Mouse (Mus musculus) CD4-positive helper T cell, adult 2 months (primary cell): Measurements from ENCODE around the gene Atp5l.

ENCODE experiments used
- DNase-seq: peaks from one replicate; pipeline ENCODE4 v3.0.0-alpha.2; 2012; ENCODE audit warnings: low read depth, missing footprints, low spot score

Gene Atp5l

DNA sequence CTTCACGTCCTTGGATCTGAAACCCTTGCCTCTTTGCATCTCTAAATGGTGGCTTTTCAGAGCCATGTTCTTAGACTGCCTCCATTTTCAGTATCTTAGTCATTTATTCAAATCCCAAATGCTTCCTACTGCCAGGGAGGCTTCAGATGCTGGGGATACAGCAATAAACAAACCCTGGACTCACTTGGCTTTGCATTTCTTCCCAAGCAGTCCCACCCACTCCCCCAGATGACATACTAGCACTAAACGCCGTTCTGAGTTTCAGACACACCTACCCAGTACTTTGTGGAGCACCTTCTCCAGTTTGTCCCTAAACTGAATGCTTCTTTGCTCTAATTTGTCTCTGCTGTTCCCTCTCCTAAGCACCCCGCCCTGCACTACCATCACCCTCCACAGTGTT lies 23.5 kb downstream of the Atp5l start:
- no peak for DNase-seq

DNA sequence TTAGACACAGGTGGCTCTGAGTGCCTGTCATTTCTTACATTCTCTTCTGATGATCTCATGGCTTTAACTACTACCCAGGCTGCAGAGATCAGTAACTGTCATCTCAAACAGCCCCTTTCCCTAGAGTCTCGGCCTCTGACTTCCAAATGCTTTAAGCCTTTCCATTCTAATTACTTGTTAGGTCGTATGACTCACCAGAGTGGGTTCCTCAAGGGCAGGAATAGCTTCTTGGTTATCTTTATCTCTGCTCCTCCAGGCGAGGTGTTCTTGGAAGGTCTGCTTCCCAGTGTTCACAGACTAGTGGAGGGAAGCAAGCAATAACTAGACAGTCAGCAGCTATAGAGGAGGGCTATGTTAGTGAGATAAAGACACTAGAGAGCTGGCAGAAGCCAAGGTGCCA lies 27.9 kb downstream of the Atp5l start:
- no peak for DNase-seq

DNA sequence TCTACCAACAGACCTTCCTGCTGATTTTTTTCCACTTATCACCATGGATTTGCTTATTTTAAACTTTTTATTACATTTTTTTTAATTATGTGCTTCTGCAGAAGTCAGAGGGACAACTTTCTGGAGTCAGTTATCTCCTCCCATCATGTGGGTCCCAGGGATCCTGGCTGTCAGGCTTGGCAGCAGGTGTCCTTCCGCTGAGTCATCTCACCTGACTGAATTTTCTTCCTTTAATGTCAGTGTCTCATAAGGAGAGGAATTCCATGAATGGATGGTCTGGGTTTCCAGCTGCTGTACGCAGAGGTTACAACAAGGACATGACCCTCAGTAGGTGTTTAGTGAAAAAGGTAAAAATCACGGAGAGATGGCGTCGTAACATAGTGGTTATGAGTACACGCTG lies 29.3 kb downstream of the Atp5l start:
- DNase-seq, result no peak

DNA sequence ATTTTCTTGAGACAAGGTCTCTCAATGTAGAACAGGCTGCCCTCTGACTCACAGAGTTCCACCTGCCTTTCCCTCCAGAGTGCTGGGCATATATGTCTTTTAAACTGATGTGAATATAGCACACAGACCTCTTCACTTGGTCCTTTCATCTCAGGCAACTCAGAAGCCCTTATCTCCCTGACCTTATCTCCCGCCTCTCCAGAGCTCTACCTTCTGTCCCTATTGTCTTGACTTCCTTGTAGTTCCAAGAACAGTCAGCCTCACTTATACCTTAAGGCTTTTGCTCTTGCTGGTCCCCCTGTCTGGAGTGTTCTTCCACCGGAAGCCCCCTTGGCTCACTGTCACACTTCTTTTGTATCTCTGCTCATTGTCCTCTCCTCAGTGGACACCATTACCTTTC lies 30.4 kb downstream of the Atp5l start:
- no peak for DNase-seq

DNA sequence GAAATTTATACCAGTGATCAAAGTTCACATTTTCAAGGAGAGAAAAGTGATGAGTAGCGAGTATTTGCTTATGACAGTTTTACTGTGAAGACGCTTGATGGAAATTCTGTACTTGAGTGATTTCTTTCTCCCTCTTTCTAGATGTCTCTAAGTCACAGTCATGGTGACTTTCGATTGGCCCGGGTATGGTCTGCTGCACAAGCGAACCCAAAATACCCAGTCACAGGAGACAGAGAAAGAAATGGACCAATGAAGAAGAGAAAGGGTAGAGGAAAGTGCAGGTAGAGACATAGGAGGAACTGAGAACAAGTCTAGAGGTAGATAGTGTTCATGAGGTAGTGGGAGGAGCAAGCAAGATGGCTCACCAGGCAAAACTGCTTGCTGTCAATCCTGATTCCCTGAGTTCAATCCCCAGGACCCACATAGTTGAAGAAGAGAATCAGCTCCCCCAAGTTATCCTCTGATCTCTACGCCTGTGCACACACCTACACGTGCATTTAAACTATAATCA lies 32.4 kb downstream of the Atp5l start:
- no peak for DNase-seq

DNA sequence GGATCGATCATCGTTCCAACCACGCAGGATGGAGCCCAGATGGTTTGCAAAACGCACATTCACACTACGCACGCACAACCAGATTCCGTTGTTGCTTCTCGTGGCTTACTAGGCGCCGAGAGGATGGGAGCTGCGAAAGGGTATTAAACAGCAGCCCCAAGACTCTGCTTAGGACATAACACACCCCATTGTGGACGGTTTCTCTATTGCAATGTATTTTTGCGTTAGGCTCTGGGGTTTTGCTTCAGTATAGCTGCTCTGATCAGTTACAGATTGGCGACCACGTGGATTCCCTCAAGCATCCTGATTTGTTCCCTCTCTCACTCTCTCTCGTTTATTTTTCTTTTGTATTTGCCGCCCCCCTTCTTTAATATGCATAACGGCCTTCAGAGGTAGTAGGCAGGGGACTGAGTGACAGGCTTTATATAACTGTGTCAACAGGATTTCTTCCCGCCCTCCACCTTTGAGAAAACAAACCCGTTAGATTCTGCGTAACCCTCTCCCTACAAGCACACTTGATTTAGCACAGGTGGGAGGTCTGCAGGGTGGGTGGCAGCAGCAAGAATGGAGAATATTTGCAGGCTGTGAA lies 37.5 kb downstream of the Atp5l start:
- peak; percentile 54 for DNase-seq

DNA sequence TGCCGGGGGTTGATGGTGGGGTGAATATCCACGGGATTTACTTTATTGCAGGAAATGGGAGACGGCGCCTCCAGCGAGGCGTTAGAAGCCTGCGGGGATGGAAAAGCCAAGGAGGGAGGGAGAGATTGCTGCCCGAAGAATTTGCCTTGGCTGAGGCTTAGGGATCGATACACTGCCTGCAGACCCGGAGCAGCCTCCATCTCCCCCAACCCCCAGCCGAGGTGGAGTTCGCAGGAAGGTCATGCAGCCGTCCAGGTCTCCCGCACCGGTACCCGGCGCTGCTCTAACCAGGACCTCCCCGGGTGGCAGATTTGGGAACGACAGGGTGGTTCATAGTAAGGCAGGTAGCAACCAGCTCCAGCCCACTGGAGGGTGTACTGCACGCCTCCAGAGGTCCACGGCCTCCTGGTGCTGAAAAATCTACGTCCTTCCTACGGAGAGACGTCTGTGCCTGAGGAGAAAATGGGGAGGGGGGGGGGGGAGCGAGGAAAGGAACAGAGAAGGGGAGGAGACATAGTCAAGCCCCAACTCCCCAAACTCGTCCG lies 38.0 kb downstream of the Atp5l start:
- DNase-seq, result peak; percentile 73

DNA sequence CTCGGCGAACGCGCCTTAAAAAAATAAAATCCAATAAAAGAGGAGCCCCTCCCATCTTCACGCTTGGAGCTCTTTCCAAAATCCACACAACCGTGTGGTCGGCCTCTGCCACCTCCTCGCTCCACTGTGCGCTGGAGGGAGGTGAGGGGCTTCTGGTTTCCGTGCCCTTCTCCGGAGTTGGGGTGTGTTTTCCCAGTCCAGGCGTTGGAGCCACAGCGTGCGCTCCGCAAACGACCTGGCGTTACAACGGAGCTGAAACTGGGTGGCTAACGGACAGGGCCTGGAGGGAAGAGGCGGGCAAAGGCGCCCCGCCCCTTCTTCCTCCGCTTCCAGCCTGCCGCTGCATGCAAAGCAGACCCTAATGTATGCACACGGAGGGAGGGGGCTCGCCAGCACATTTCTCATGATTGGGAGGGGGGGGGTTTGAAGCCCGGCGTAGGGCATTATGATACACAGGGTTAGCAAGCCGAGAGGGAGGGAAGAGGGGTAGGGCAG lies 38.6 kb downstream of the Atp5l start:
- DNase-seq, result peak; percentile 78

DNA sequence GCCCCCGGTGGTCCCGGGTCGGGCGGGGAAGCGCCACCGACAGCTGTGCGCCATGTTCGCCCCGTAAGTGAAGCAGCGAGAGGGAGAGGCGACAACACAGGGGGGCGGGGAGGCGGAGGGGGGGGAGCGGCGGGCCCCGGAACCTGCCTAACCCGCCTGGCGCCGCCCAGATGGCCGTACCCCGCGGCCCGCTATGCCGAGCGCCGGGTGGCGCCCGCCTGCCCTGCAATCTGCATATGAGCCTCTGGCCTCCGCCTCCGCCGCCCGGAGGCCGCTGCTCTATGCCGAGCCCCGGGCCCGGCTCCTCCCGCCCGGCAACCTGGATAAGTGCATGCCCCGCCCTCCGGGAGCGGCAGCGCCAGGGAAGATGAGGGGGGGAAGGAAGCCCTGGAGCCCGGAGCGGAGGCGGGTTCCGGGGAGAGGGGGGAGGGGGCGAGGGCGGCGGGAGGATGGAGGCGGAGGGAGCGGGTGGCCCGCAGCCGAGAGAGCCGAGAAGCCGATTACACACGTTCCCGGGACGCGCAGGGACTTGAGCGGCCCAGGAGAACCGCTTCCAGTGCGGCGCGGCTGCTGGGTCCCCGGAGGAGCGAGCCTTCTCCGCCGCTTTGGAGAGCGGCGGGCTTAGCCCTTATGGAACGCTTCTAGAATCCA lies 39.2 kb downstream of the Atp5l start, which contains the start of gene Kmt2a:
Gene Kmt2a, minus strand, starts transcription at position 76 of the 651 bp plus-strand sequence.
- peak; percentile 98 for DNase-seq

DNA sequence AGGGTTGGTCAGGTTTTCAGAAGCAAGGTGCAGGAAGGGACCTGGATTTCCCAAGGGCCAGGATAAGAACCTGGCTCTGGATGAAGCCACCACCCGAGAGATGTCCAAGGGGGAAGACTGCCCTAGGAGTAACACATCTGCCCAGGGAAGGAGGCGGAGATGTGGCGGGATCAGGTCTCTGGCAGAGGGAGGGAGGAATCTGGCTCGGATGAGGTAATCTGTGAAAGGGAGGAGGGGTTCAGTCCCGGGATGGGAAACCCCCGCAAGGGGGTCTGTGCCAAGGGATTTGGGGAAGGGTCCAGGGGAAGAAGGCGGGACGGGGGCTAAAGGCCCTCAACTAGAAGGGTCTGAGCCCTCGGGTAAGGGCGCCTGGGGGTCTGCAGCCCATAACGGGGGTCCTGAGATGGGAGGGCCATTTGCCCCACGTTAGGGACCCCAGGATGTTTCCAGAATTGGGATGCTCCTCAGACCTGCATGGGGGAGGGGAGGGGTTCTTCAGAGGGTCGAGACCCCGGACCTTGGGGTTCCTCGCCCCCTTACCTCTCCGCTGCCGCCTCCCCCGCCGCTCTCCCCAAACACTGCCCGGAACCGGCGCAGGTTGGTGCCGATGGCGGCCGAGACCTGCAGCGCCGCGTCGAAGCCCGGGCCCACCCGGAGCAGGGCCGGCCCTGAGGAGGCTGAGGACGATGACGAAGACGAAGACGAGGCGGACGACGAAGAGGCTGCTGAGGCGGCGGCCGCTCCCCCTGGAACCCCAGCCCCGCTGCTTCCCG lies 40.0 kb downstream of the Atp5l start:
- DNase-seq, result peak; percentile 69

DNA sequence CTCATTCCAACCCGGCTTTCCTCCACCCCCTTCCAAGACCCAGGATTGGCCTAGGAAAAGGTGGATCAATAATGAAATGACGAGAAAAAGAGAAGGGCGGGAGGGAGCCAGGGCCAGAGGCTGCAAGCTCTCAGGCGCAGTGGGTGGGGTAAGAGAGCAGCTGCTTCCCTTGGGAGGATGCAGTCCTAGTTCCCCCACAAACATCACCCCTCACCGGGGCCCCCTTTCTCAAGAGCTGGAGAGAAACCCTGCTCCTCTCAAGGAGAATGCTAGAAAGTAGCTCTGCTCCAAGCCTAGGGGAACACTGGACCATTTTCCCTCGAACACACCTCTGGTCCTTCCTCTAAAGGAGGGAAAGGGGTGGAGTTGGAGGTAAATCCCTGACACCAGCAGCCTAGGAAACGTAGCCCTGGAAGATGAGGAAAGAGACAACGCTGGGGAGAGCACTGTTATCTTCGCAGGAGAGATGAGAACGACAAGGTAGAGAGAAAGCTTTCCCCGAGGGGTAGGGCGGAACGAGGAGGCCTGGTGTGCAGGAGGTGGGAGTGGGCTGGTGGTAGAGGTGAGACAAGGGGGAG lies 40.8 kb downstream of the Atp5l start:
- peak; percentile 39 for DNase-seq

DNA sequence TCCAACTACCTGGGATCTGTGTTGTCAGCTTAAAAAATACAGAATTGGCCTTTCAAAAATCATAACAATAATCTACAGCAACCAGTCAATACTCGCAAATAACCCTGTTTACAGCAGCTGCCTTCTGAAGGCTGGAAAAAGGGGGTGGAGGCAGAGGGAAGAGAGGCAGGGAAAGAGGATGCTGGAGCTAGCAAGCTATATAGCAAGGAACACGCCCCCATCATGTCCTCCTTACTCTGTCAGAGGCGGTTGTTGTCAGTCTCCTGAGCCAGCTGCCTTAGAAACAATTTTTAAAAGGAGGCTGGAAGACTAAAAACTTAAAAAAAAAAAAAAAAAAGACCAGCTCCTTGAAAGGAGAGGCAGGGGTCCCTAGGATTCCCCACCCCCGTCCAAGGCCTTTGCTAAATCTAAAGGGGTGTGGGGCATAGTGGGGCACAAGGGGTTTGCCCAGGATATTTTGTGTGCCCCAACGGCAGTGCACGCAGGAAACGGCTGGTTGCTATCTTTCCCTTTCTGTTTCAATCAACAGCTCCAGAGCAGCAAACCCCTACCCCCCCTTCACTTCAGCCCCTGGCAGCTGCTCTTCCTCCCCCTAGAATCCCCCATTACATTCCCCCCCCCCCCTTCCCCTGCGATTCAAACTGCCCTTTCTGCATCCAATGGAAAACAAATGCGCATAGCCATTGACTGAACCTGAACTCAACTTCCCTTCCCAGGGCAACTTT lies 41.6 kb downstream of the Atp5l start:
- peak; percentile 74 for DNase-seq

DNA sequence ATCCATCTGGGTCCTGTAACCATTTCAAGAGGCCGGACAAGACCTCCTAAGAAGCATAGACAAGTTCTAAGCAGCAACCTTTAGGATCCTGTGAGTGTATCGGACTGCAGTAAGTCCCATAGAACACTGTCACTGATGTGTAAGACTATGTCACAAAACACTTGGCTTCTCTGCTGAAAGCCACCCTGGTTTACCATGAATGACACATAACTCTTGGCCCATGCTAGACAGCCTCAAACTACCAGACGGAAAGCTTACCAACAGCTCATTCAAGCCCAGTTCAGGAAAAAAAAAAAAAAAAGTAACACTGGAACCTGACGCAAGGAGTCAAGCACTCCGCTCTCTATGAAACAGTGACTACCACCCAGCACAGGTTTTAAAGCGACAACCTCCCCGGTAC lies 42.9 kb downstream of the Atp5l start:
- DNase-seq, result no peak

DNA sequence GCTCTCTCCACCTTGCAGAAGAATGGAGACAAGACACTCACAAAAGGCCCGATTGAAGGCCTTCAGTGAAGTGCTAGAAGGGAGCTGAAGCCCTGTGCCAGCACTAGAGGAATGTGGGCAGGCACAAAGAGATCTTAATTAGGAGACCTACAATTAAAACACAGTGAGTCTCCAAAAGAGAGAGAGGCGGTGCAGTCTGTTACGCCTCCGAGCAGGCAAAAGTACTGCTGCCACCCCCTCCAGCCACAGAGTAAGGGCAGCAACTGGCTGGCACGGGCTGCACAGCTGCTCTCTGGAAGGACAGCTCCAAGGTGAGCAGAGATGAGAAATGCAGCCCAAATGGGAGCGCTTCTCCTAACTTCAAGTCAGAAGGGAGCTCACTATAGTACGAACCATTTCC lies 45.1 kb downstream of the Atp5l start:
- no peak for DNase-seq

DNA sequence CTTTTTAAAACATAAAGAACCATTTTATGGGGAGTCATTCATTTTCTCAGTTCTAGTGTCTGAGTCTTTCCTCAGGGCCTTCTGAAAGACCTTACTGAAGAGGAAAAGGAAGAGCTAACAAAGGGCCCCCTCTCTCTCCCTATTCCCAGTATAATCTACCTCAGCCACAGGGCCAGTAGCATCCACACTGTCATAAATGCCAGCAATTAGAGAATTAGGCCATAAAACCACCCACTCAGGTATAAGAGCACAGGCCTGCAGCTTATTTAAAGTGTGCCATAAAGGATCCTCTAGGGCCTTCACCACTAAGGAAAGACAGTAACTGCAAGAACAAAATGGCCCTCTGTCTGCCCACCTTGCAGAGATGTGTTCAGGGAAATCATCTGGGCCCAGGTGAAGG lies 46.3 kb downstream of the Atp5l start:
- no peak for DNase-seq

DNA sequence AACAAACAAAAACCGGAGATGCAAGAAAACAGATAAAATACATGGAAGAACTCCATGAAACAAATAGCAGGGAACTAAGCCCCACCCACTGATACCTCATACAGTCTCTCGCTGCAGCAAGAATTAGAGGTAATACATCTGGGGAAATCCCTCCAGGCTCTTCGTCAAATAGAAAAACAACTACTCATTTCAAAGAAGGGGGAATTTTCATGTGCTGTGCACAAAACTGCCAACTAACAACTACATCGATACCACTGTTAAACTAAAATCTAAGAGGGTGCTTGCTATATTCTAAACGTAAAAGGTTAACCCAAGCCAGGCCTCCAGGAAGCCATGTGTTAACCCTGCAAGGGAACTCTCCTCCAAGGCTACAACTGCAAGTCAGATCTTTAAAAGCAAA lies 46.9 kb downstream of the Atp5l start:
- peak; percentile 67 for DNase-seq

DNA sequence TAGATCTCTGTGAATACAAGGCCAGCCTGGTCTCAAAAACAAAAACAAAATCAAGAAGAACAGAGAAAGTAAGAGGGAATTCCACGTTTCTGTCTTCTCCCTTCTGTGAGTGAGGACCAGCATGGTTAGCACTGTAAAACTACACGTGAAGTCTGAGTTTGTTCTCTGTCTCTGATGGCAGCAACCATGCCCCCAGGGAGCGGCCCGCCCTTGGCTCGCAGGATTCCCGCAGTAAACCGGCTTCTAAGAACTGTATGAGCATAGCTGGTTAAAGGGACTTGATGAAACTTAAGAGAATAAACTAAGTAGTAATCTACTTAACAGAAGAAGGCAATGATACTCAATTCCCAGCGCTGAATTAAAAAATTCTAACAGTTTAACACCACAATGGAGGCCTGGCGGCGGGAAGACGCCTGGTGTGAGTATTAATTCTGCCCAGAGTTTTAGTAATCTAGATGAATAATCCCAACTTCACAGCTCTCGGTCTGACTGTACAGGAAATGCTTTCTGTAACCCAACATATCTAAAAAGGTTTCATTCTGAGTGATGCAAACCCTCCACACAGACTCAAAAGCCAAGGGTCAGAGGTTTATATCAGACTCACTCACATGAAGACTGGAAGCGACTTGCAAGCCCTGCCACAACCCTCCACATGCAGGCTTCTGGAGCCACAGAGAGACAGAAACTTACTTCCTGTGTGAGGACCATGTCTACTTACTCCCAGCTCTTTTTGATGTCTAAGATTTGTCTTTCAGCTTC lies 52.0 kb downstream of the Atp5l start:
- peak; percentile 80 for DNase-seq

DNA sequence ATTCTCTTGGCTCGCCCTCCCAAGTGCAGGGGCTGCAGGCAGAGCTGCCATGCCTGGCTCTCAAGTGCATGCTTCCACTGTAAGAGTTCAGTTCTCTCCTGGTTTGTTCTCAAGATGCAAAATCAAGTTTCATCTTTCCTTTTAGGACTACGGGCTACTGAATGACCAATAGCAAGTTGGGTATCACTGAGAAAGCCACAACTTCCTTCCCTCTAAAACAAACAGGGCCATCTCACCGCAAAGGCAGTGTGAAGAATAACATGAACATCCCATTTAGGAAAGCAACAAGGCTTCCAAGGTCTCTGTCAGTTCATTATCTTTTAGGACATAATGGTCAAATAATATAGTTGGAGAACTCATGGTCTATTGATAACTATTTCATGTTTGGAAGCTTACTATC lies 52.9 kb downstream of the Atp5l start:
- no peak for DNase-seq

DNA sequence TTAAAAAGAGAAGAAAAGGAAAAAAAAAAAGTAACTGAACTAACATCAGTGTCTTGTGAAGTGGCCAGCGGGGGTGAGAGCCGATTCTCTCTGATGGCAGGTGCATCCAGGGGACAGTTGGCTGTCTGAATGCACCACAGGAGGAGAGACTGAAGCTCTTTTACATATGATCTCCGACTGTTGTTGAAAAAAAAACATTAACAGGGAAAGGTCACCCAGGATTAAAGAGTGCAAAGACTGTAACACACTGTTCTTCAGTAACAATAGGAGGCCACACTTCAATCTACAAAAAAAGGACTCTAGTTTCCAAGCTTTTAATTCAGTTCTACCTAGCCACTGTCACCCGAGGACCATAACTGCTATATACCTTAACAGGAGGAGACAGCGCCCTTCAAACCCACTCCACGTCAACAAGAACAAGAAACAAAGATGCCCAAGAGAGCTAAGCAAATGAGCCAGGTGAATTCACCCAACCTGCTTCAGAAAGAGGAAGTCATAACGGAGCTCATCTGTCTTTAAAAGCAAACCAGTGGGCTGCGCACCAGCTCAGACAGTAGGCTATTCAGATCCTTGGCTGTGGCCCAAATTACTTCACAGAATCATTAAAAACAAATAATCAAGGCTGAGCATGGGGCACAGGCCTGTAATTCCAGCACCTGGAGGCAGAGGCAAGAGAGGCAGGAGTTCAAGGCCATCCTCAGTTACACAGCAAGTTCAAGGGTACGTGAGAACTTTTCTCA lies 53.9 kb downstream of the Atp5l start:
- DNase-seq, result no peak
